Mouse (Mus musculus) thymus, postnatal 10 days (tissue): ENCODE results near the gene Smyd3.

ENCODE experiments used
- DNase-seq, 2 experiments: peaks; one replicate each; pipeline ENCODE4 v3.0.0; 2021; ENCODE audit warnings: low spot score in 2 of 2

The Smyd3 gene

DNA sequence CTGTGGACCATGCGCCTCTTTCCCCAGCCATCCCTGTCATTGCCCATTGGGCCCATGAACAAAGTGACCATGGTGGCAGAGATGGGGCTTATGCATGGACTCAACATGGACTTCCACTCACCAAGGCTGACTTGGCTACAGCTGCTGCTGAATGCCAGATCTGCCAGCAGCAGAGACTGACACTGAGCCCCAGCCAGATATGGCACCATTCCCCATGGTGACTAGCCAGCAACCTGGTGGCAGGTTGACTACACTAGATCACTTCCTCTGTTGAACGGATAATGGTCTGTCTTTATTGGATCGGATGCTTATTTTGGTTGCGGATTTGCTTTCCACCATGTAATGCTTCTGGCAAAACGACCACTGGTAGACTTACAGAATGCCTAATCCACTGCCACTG, 486.3 kb downstream of the Smyd3 start:
- DNase-seq: no peak

DNA sequence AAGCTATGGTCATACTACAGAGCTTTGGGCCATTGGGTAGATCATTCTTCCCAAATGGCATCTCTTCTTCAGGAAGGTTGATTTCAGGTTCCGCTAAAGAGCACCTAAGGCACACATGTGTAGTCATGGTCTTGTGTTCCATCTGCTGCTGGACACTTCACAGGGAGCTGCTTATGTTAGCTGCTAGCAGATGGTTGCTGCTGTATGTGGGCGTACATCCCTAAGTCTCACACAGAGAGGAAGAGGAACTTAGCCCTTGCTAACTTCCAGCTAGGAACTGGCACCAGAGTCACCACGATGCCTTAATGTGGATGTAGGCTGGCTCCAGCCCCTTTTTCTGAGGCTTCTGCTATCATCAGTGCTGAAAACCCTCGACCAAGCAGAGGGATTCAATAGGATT, 491.2 kb downstream of the Smyd3 start:
- DNase-seq: no peak

DNA sequence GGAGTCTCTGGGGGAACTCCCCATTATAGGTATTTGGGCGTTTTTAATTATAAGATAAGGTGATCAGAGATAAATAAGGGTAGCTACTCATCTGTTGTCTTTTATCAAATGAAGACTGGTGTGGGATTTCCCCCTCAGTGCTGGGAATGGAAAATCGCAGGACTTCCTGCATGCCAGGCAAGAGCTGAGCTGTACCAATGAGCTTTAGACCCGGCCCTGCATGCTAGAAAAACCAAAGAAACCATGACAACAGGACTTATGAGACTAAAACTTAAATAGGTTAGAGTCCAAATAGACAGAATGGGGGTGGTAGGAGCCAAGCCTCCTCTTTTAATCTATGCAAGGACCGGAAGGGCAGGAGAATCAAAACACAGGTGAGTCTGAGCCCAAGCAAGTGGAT, 492.7 kb downstream of the Smyd3 start:
- DNase-seq: no peak

DNA sequence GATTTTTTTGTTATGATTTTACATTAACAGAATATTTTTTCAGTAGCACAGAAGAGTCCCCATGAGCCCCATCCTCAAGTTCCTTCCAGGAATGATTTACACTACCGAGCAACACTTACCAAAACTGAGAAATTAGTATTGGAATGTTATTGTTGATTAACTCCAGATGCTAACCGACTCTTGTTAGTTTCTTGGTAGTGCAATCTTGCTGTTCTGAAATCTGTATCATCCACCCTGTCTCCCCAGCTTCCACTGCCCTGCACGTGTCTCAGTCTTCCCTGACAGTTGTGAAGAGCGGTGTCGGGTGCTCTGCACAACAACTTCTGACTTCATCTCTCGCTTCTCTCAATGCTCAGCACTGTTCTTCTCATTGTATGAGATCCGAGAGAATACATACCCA, 494.4 kb downstream of the Smyd3 start:
- DNase-seq: no peak

DNA sequence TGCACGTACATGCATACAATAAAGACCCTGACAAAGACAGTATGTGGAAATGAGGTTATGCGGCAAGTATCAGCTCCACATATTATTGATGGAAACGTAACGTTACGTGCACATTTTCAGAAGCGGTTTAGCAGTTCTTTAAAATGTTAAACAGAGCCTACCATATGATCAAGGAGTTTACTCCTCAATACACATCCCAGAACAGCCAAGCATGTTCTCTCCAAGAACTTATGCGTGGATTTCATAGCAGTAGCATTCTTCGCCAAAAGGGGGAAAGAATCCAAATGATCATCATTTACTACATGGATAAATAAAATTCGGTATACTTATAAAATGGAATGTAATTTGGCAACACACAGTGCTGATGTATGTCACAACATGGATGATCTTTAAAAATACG, 500.4 kb downstream of the Smyd3 start:
- no peak for DNase-seq

DNA sequence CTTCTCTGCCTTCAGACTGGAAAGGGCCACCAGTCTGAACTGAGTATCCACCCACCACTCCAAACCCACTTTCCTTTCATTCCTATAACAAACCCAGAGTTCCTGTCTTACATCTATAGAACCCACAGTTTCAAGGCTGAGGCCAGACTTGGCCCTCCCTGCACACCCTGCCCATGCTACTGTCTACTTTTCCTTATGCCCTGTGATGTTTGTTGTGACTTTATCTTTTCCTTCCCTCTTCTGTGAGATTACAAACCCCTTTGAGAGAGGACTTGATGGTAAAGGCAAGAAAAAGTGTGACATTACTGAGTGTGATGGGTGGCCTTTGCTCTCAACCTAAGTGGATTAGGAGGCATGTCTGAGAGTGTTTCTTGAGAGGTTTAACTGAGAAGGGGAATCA, 504.8 kb downstream of the Smyd3 start:
- DNase-seq: no peak

DNA sequence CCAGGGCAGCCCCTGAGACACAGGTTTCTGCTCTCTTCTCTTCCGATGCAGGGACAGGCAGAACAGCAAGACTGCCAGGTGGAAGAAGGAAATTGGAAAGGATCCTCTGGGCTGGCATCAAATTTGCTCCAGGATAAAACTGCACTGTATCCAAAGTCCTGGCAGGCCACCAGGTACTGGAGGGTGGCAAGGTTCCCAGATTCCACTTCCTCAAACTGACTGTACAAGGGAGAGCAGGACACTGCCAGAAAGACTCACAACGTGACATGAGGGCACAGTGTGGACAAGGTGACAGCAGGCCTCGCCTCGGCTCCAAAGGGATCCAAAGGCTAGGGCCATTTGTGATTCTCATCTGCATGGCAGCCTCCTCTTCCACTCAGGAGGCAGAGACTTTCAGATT, 505.6 kb downstream of the Smyd3 start:
- DNase-seq: no peak

DNA sequence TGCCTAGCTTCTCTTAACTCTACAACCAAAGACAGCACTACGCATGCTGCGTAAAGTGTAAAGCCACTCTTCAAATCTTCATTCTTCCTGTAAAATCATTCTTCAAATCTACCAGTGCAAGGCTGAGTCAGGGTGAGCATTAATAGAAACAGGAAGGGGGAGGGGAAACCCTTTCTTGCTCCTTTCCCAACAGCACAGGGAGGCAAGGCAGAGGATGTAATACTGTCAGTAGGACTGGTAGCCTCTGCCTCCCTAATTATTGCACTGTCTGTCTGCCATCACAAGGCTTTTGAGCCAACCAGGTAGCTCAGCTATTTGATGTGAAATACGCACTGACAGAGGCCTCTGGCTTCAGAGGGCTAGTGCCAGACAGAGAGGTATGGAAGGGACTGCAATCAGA, 507.1 kb downstream of the Smyd3 start:
- no peak for DNase-seq

DNA sequence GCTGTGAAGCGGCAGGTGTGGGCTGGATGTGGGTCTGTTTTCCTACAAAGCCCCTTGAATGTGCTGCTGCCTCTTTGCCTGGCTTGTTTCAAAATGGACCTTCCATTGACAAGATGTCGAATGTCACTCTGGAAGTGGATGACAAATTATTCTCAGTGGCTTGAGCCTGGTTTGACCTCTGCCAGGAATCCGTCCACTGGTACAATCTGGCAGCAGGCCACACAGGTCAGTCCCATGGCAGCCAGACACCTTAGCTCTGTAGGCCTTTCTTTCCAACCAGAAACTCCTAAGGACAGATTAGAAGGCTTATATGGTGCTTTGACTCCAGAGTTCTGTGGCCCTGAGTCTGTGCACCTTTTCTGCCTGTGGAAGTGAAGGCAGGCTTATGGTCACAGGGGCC, 507.9 kb downstream of the Smyd3 start:
- no peak for DNase-seq

DNA sequence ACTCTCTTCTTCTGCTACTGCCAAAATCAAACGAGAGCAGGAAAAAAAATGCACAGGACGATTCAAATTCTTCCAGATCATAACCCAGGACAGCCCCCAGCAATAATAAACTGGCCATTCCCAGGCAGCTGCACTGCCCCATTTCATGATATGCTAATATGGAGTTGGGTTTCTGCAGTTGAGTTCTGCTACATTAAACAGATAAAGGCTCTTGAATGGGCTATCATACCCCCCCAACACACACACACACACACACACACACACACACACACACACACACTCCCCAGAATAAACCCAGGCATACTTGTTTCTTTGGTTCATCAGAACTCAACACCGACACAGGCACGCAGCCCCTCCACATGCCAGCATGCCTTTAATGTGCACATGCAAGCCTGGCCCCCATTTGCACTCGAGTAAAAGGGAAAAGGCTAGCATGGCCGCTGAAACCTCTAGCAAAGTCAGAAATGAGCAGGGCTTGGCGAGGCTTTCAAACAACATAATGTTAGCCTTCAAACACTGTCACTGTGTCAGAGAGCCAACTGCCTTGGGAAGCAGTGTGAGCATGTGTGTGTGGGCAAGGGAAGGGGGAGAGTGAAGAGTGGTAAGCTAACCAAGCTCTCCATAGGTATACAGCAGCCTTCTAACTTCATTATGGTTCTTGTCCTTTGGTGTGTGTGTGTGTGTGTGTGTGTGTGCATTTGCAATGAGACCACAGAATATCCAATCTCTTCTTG, 513.5 kb downstream of the Smyd3 start:
- no peak for DNase-seq

DNA sequence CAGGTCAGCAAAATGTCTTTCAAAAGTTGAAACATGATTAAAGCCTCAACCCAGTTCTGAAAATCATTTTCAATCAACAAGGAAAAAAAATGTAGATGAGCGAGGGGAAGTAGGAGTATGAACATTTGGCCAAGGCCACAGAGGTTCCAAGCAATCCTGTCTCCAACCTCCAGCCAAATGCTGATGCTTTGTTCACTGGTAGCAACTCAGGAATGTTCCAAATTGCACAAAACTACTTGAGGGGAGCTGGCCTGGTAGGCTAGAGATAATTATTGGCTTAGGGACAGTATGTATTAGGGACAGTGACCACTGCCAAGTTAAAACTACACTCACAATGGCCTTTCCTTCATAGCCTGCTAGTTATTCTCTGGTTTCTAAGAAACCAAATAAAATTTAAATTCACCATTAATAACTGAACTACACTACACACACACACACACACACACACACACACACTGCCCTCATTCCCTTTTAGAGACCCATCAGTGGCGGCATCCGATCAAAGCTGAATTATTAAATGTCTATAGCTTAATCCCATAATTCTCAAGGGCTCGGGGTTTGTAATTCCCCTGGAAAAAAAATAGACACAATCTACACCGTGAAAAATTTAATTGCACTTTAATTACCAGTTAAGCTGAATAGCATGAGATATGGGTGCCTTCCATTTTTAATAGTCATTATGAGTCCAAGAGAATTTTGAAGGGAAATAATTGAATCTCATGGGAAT, 514.3 kb downstream of the Smyd3 start:
- DNase-seq: no peak

DNA sequence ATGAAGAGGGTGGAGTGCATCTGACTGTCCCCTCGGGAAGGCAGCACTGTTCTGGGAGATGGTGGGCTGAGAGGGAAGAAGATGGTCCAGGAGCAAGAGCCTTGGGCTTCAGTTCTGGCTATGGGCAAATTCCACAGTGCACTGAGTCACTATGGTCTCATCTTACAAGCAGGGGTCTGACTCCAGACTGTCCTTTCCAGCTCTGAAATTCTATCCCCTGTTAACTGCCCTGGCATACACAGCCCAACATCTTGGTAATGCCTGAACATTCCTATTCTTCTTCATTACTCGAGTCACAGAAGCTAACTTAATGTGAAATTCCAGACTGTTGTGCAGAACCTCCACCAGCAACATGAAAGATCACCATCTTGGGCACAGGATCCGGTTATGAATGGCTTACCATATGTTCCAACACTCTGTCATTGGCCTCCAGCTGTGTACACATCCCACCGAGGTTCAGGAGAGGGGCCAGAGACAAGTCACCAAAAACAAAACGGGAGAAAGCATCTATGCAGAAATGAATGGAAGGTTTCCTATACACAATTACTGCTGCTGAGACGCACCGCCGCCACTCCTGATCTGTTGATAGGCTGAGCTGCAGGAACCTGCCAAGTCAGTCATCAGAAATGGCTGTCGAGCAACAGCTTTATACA, 517.8 kb downstream of the Smyd3 start:
- no peak for DNase-seq

DNA sequence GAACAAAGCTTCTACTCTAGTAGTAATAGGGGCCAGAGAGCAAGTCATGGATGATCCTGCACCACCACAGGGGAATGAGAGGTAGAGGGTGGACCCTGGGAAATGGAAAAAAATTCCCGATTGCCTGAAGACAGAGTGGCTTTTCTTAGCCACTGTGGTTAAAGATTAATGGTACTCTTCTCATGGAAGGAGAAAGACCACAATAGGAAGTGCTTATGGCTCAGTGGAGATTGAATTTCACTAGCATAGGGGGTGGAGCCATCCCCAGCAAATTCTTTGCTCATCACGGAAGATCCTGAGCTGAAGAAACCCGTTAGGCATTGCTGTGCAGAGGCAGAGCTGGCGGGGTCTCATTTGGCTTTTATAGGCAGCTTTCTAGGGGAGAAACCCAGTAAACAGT, 520.0 kb downstream of the Smyd3 start:
- no peak for DNase-seq

DNA sequence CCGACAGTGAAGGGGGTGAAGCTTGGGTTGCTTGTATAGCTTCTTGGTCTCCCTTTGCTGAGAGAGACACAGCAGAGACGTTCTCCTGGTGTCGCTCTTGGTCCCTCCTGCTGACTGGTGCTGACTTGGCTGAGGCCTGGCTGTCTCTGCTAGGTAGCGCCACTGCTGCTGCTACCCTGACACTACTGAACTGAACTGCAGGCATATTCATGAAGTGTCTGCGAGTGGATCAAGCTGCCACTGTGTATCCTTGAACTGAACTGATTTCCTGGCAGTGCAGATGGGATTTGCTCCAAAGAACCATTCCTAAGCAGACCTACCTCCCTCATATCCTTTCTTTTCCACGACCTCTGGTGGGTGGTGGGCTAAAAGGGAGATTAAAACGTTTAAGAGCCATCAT, 523.6 kb downstream of the Smyd3 start:
- DNase-seq: no peak

DNA sequence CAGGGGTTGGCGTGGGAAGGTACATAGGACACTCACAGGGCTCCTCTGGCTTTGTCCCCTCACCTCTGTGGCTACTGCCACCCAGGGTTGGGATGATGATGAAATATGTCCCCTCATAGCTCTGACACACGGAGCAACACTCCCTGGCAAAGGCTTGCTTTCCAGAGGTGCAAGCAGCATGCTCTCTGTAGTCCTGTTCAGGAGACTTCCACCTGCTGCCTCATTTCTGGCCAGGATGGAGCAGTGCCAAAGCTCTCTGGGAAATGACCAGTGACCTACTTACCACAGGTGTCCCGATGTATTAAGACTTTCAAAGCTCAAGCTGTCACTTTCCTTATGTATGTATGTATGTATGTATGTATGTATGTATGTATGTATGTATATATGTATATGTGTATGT, 525.3 kb downstream of the Smyd3 start:
- DNase-seq: no peak

DNA sequence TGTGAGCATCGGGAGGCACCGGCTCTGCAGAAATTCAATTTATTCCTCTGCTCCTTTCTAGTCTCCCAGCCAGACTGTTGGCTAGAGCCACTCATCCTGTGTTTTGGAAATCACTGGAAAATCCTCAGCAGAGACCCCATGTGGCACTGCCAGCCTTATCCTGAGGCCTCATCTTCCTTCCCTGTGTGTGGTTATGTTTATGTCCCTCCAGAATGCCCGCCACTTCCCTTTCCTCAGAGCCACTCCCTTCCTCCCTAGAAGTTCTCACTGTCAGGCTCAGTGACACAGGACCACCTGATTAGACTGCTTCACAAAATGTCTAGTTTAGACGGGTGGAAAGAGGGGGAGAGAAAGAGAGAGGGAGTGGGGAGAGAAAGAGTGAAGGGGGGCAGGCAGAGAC, 526.4 kb downstream of the Smyd3 start:
- DNase-seq: no peak

DNA sequence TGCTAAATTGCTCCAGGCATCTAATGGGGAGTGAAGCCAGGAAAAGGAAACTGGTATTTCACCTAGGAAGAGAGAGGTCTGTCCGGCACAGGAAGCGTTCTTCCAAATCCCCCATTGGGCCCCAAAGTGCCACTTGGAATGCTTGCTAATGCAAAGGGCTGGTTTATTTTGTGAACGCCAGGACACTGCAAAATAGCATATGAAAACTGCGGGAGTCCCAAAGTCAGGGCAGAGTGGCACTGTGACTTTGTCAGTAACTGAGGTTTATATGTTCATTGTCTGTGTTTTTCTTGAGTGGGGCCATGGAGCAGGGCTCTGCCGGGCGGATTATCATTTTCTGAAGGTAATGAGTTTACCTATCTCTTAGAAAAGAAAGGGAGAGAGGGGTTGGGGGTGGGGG, 526.8 kb downstream of the Smyd3 start:
- DNase-seq: no peak

DNA sequence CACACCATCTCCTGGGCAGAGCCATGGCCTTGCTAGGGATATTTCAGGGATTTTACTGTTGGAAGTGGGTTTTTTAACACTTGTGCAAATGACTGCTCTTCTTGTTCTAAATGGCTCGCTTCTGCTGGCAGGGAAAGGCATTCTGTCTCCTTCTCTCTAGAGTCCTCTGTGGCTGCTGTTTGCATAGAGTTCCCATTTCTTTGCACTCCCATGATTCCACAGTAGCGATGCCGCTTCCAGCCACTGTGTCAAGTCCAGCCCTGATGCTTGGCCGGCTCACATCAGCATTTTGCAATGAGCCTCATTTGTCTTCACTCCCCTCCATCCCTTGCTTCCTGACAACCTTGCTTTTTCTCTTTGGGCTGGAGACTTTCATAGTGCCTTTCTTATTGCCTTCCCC, 528.4 kb downstream of the Smyd3 start:
- no peak for DNase-seq

DNA sequence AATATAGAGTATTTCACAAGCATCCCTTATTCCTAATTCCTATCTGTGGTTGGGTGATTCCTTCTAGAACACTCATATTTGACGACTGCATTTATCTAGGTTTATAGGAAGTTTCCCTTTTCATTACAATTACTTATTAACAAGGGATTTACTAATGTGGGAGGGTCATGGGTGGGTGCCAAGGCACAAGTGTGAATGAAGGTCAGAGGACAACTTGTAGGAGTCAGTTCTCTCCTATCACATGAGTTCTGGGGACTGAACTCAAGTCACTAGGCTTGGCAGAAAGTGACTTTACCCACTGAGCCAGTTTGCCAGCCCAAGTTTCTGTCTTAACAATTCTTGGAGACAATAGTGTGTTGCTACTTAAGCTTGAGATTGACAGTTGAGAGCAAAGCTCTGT, 529.7 kb downstream of the Smyd3 start:
- no peak for DNase-seq

DNA sequence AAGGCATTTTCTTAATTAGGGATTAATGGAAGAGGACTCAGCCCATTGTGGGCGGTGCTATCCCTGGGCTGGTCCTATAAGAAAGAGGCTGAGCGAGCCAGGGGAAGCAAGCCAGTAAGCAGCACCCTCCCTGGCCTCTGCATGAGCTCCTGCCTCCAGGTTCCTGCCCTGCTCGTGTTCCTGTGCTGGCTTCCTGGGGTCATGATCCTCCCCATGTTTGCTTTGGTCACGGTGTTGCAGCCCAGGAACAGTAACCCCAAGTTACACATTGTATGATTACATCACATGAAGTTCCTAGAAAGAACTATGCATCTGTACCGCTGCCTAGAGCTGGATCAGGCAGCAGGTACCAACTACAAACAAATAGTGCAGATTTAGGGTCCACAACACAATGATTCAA, 536.2 kb downstream of the Smyd3 start:
- DNase-seq: no peak

DNA sequence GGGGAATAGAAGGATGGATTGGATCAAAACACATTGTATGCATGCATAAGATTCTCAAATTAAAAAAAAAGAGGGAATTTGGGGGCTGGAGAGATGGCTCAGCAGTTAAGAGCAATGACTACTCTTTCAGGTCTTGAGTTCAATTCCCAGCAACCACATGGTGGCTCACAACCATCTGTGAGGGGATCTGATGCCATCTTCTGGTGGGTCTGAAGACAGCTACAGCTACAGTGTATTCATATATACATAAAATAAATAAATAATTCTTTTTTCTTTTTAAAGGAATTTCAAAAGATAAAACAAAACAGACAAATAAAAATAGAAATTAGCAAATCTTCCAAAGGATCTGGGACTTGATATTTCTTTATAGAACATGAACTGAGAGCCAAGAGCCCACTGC, 537.7 kb downstream of the Smyd3 start:
- DNase-seq: no peak

DNA sequence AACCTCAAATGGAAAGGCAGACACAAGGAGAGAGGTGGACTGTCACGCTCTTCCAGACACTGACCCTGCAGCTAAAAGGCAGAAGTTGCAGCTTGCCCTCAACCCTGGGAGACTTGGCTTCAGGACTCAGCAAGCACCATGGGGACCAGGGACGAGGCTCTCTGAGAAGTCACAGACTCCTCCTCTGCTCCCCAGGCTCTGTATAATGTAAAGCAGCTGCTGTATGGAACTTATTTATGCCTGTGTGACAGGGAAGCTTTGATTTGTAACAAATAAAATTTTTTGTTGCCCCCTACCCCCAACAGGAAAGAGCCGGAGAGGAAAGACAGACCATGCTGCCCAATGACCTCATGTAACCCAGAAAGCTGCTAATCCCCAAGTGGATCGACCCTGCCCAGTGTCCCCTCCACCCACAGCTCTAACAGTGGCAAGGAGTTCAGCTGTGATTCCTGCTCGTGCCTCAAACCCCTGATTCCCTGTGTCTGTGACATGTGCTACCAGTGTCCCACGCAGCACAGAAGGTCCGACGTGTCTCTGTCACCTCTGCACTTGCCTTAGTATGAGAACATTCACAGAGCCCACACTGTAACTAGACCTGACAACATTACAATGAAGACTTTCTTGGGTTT, 539.1 kb downstream of the Smyd3 start:
- DNase-seq: no peak

DNA sequence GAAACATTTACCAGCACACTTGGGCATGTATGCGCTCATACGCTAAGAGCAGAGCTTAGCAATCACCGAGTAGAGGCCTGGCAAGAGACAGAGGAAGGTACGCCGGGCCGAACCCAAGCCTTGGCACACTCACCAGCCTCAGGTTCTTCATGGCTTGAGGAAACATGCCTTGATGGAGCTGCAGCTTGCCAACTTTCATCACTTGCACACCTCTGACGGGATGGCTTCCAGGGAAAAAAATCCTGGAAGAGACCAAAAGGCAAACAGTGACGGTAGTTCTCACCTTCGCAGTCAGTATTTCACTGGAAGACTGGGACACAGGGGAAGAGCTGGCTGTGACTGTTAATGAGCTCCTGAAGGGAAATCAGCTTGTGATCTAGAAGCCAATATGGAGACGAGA, 545.8 kb downstream of the Smyd3 start:
- no peak for DNase-seq
